Mouse (Mus musculus) c-Kit-positive CD71-positive TER-119-positive erythroid progenitor cells, embryonic 14.5 days (primary cell): ENCODE measurements around the gene Tjap1.

Experiments used
- DNase-seq: peaks from one replicate; pipeline ENCODE4 v3.0.0-alpha.2; 2013; ENCODE audit warnings: low spot score

Tjap1 gene

GRCm38 (mm10) chr17:46282483-46283123, at the start of gene Tjap1:
Tjap1 (minus strand) TSS chr17:46283026.
- peak; percentile 79 for DNase-seq

- DNase-seq: no peak
Observed at GRCm38 (mm10) chr17:46328723-46329122, 45.9 kb upstream of the Tjap1 start.

GRCm38 (mm10) chr17:46327906-46328534, 45.2 kb upstream of the Tjap1 start, which contains the start of gene Abcc10:
Abcc10 (minus strand) TSS chr17:46328352.
- DNase-seq: peak; percentile 95

GRCm38 (mm10) chr17:46327413-46327905, 44.6 kb upstream of the Tjap1 start:
- DNase-seq: no peak

- no peak for DNase-seq
Observed at GRCm38 (mm10) chr17:46322046-46322823, 39.4 kb upstream of the Tjap1 start.

GRCm38 (mm10) chr17:46320492-46320891, 37.7 kb upstream of the Tjap1 start:
- DNase-seq: no peak

- DNase-seq: no peak
Observed at GRCm38 (mm10) chr17:46315813-46316212, 33.0 kb upstream of the Tjap1 start.

- DNase-seq: no peak
Observed at GRCm38 (mm10) chr17:46313135-46313715, 30.4 kb upstream of the Tjap1 start.

GRCm38 (mm10) chr17:46310515-46310914, 27.7 kb upstream of the Tjap1 start:
- DNase-seq: no peak

GRCm38 (mm10) chr17:46309835-46310234, 27.0 kb upstream of the Tjap1 start:
- no peak for DNase-seq

- no peak for DNase-seq
Observed at GRCm38 (mm10) chr17:46306956-46307355, 24.1 kb upstream of the Tjap1 start.

- no peak for DNase-seq
Observed at GRCm38 (mm10) chr17:46304184-46304583, 21.4 kb upstream of the Tjap1 start.

- DNase-seq: no peak
Observed at GRCm38 (mm10) chr17:46301892-46302291, 19.1 kb upstream of the Tjap1 start.

- peak; percentile 50 for DNase-seq
Observed at GRCm38 (mm10) chr17:46298220-46298913, 15.5 kb upstream of the Tjap1 start.

GRCm38 (mm10) chr17:46297364-46298219, 14.8 kb upstream of the Tjap1 start, which contains the start of gene Dlk2:
Dlk2 (plus strand) TSS chr17:46297421.
- DNase-seq: no peak

GRCm38 (mm10) chr17:46297028-46297363, 14.2 kb upstream of the Tjap1 start:
- no peak for DNase-seq

- no peak for DNase-seq
Observed at GRCm38 (mm10) chr17:46296601-46297000, 13.8 kb upstream of the Tjap1 start.

GRCm38 (mm10) chr17:46287678-46288095, 4.9 kb upstream of the Tjap1 start:
- DNase-seq: no peak

- no peak for DNase-seq
Observed at GRCm38 (mm10) chr17:46285407-46285806, 2.6 kb upstream of the Tjap1 start.

GRCm38 (mm10) chr17:46284653-46285052, 1.8 kb upstream of the Tjap1 start:
- DNase-seq: no peak

- no peak for DNase-seq
Observed at GRCm38 (mm10) chr17:46283911-46284310, 1.1 kb upstream of the Tjap1 start.
